Mouse (Mus musculus) layer of hippocampus, adult 9-11 months (tissue): ENCODE data around the gene Gm10663.
A peak's percentile ranks its signal among the peaks of the same experiment; 100 is the strongest.

ENCODE experiments used
- DNase-seq: peaks from one replicate; pipeline ENCODE4 v3.0.0; 2022

Gm10663 gene

DNA sequence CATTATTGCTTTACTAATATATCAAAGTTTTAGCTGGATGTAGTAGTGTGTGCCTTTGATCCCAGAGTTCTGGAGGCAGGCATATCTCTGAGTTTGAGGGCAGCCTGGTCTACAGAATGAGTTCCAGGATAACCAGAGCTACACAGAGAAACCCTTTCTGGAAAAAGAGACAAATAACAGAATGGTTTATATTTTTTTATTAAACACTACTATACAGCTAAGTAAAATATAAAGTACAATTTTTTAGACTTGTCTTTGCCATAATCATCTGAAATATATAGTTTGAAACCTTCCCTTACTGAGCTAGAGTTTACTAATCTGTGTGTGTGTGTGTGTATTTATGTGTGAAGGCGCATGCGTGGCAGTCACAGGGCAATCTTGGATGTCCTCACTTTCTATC, at the start of gene Gm10663:
Gene Gm10663, plus strand, starts transcription at position 301 of the 400 bp plus-strand sequence.
- DNase-seq, result no peak

DNA sequence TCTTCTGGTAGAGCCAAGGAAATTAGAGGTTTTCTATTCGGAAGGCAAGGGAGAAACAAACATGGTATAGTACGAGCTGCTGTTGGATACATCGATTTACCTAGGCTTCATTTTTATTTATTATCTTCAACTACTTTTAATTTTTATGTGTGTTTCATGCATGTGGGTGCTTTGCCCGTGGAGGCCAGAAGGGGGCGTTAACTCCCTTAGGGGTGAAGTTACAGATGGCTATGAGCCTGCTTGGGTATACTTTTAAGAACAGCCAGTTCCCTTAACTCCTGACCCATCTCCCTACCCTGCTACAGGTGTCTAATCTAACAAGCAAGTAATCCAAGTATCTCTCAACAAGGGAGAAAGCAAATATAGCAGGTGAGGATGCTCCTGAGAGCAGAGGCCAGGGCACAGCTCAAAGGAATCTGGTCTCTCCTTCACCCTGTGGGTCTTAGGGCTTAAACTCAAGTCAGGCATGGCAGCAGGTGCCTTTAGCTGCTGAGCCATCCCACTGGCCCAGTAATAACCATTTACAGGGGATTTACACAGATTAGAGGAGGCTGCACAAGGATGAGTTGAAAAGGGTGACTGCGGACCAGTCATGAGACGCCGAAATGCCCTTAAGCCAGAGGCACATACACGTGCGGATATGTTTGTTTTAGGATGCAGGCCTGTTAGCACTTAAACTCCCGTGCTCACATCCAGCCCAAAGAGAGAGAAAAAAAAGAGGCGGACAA, 45.7 kb upstream of the Gm10663 start:
- DNase-seq, result no peak

- DNase-seq, result no peak
Measured at GRCm38 (mm10) chr8:65029776-65030175, 45.1 kb upstream of the Gm10663 start.

- DNase-seq, result no peak
Measured at GRCm38 (mm10) chr8:65030735-65031485, 43.9 kb upstream of the Gm10663 start.

- no peak for DNase-seq
Measured at GRCm38 (mm10) chr8:65032107-65032506, 42.7 kb upstream of the Gm10663 start.

DNA sequence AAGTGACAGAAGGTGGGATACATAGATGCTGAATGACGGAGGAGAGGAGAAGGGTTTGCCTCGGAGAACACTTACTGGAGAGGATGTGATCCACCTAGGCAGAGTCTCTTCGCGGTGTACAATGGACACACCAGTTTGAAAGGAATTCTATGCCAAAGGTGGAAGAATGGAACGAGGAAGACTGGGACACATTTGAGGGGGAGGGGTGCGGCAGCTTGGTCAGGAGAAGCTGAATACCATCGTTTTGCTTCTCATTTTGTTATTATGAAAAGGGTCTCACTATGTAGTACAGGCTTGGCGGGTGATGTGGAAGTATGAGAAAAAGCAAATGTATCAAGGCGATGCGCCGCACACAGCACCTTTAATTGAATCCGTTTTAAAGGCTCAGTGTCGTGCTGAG, 41.8 kb upstream of the Gm10663 start:
- DNase-seq, result no peak

- DNase-seq, result no peak
Measured at GRCm38 (mm10) chr8:65034136-65034535, 40.7 kb upstream of the Gm10663 start.

DNA sequence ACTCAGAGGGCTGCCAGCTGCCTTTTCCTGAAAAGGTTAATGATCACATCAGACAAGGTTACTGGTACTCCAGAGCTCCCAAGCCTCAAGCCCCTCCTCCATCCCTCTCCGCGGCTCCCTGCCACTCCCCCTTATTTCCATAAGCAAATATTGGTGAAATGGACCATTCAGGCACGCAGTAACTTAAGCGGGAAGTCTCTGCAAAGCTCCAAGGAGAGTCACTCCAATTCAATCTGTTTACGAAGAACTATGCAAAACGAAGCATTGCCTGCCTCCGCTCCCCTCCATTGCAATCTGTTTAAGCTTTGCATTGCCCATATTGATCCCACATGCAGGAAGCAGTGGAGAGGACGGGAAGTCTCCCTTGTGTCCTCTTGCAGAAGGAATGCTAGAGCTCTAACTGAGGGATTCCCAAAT, 37.7 kb upstream of the Gm10663 start, which contains the start of gene Apela:
Gene Apela, minus strand, starts transcription at position 220 of the 417 bp plus-strand sequence.
- peak; percentile 17 for DNase-seq

DNA sequence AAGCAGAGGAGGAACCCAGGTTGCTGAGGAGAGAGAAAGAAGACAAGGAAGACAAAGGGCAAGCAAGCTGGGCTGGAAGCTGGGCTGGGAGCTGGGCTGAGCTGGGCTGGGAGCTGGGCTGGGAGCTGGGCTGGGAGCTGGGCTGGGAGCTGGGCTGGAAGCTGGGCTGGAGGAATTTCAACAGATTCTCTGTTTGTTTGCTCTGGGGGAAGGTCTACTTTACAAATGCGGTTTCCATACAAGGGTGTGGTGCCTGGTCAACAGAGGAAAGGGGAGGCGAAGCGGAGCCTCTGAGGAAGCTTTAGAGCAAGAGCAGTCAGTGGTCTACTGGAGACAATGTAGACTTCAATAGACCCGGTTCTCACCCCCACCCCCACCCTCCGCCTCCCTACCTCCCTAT, 28.3 kb upstream of the Gm10663 start:
- no peak for DNase-seq

GRCm38 (mm10) chr8:65047193-65047592, 27.6 kb upstream of the Gm10663 start:
- DNase-seq, result no peak

DNA sequence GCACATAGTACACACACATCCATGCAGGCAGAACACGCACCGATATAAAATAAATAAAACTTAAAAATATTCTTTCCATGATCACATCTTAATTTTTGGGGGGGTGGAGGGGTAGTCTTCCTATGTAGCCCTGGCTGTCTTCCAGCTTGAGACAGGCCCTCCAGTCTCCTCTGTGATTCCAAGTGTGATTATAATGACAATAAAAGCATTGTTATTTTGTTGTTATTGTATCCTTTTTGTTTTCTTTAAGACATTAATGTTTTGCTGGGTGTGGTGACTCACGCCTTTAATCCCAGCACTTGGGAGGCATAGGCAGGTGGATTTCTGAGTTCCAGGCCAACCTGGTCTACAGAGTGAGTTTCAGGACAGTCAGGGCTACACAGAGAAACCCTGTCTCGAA, 27.0 kb upstream of the Gm10663 start:
- no peak for DNase-seq

- DNase-seq, result no peak
Measured at GRCm38 (mm10) chr8:65053554-65053953, 21.3 kb upstream of the Gm10663 start.

- DNase-seq, result no peak
Measured at GRCm38 (mm10) chr8:65053968-65054367, 20.9 kb upstream of the Gm10663 start.

DNA sequence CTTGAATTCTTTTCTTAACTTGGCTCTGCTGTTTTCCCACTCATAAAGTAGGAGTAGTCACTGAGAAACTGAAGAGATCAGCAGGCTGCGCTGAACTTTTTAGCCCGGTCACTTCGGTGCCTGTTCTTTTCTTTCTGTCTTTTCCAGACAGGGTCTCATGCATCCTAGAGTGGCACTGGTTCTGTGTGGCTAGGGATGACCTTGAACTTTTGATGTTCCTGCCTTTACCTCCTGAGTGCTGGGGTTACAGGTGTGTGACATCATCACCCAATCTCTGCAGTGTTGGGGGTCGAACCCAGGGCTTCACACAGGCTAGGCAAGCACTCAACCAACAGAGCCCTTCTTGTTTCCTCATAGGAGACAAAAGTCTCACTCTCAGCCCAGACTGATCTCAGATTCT, 18.1 kb upstream of the Gm10663 start:
- DNase-seq, result no peak

DNA sequence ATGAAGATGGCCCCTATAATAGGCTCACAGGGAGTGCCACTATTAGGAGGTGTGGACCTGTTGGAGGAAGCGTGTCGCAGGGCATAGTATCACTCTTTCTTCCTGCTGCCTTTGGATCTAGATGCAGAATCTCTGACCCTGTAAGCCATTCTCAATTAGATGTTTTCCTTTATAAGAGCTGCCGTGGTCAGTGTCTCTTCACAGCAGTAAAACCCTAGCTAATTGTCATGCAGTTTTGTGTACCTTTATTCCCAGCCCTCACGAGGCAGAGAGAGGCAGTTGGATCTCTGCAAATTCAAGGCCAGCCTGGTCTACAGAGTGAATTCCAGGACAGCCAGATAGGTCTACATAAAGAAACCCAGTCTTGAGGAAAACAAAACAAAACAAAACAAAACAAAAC, 12.6 kb upstream of the Gm10663 start:
- no peak for DNase-seq

- no peak for DNase-seq
Measured at GRCm38 (mm10) chr8:65064071-65064470, 10.8 kb upstream of the Gm10663 start.

GRCm38 (mm10) chr8:65065622-65066021, 9.2 kb upstream of the Gm10663 start:
- DNase-seq, result no peak

DNA sequence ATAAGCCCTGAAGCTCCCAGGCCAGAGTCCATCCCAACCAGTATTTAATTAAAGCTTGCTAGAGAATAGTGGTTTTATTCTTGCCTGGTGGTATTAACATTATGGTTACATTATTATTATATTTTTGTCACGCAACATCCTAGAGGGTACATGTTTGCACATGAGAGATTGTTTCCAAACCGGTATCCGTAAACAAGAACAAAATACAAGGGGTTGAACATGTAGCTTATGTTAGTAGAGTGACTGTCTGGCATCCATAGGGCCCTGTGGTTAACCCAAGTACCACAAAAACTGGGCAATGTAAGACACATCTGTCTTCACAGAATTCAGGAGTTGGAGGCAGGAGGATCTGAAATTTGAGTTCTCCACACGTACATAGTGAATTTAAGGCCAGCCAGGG, 7.8 kb upstream of the Gm10663 start:
- DNase-seq, result no peak

- no peak for DNase-seq
Measured at GRCm38 (mm10) chr8:65067694-65068472, 7.0 kb upstream of the Gm10663 start.

GRCm38 (mm10) chr8:65068473-65068819, 6.4 kb upstream of the Gm10663 start:
- no peak for DNase-seq

DNA sequence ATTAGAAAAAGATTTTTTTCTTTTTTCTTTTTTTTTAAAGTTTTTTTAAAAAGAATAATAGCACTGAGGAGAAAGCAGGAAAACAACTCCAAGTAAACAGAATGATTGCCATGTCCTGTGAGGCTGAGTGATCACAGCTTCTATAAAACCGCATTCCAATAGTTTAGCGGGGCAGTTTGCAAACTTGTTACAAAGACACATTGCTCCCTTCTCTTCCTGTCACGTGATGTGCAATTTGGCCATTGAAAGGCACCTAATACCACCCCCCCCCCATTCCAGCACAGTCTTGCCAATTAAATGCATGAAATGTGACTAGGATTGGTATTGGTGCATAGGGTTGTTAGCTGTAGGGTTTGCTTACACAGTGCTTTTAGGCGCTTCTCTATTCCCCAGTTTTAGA, 3.8 kb upstream of the Gm10663 start:
- no peak for DNase-seq

DNA sequence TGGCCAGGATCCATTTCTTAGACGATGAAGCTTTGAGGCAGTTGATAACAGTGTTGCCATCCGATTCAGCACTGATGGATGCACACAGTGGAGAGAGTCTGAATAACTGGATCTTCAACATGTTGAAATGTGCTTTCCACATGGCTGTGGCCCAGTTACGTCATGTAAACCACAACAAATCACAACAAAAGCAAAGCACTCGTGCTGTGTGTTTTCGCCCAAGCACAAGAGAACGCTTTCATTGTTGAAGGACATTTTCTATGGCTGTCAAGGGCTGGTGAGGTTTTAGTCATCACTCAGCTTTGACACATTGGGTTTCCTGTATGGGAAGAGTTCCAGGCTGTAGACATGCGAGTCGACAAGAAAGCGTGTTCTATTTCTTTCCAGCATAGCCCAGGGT, 5.9 kb downstream of the Gm10663 start:
- DNase-seq, result no peak

DNA sequence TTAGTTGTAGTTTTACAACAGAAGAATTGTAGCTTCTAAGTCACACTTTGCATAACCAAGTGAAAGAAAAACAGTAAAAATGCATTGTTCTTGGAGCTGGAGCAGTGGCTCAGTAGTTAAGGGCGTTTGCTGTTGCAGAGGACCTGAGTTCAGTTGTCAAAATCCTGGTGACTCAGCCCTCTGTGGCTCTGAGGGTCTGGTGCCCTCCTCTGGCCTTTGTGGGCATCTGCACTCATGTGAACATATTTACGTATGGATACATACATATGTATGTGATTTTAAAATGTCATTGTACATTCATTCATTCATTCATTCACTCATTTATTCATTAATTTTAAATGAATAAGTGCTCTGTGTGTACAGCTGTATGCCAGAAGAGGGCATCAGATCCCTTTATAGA, 10.8 kb downstream of the Gm10663 start:
- no peak for DNase-seq

DNA sequence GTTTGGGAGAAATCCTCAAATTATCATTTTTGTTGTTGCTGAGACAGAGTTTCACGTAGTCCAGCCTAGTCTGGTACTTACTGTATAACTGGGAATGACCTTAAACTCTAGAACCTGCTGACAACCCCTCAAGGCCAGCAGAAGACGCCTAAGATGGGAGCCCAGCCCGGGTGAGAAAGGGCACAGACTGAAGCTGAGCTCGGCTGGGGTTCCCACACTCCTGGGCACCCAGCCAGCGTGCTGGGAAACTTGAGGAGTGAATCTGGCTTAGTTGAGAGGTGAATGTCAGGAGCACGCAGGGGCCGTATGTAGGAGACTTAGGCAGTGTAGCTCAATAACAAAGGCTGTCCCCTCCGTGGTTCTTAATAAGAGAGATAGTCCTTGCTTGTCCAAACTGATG, 12.9 kb downstream of the Gm10663 start:
- no peak for DNase-seq
